Mouse (Mus musculus) erythroblast, embryonic 14.5 days (primary cell): ENCODE results near the gene Rad51b.

Source experiments
- GATA1 ChIP-seq: IDR thresholded peaks from 2 replicates; pipeline ENCODE4 v1.6.1; 2012; ENCODE audit warnings: low read length, inconsistent platforms, mixed read lengths
- TAL1 ChIP-seq: IDR thresholded peaks from 3 replicates; pipeline ENCODE4 v1.6.1; 2012; ENCODE audit warnings: low read length, inconsistent platforms, mixed read lengths

DNA sequence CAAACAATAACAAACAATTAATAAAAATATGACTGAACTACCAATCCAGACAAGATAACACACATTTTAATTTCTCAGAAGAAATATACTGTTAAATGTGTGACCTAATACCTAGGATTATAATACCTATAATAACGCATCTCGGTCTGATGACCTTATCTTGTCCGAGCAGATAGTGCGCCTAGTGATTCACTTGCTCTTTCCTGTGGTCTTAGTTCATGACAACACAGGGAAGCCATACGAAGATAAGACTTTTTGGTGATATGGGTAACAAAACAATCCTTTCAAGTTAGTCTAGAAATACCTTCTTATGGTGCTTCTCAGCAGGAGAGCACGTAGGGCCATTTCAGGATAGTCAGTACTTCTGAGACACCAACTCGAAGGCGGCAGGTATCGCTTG lies 472.7 kb downstream of the Rad51b start:
- TF ChIP-seq GATA1 (no peak), TAL1 (no peak)
